Mouse (Mus musculus) left cerebral cortex, adult 9 months (tissue): ENCODE data around the gene Ubb.
A peak's percentile ranks its signal among the peaks of the same experiment; 100 is the strongest.

ENCODE experiments used
- DNase-seq, 2 experiments: peaks; one replicate each; pipeline ENCODE4 v3.0.0; 2022; ENCODE audit warnings: low spot score in 2 of 2

The Ubb gene

GRCm38 (mm10) chr11:62551226-62552119, 502 bp downstream of the Ubb start:
- DNase-seq = peak in 1 of 2 experiments; percentile 87

- DNase-seq = no peak
Observed at GRCm38 (mm10) chr11:62553186-62553585, 2.2 kb downstream of the Ubb start.

- no peak for DNase-seq
Observed at GRCm38 (mm10) chr11:62553633-62554032, 2.7 kb downstream of the Ubb start.

GRCm38 (mm10) chr11:62554163-62554855, 3.3 kb downstream of the Ubb start:
- no peak for DNase-seq

- no peak for DNase-seq
Observed at GRCm38 (mm10) chr11:62554934-62555517, 4.1 kb downstream of the Ubb start.

GRCm38 (mm10) chr11:62555896-62556412, 5.0 kb downstream of the Ubb start:
- DNase-seq = no peak

- DNase-seq = no peak
Observed at GRCm38 (mm10) chr11:62557205-62557604, 6.2 kb downstream of the Ubb start.

GRCm38 (mm10) chr11:62558152-62558551, 7.2 kb downstream of the Ubb start:
- no peak for DNase-seq

GRCm38 (mm10) chr11:62558961-62559646, 8.1 kb downstream of the Ubb start:
- DNase-seq = no peak

- DNase-seq = no peak
Observed at GRCm38 (mm10) chr11:62560463-62561016, 9.6 kb downstream of the Ubb start.

GRCm38 (mm10) chr11:62563590-62563989, 12.6 kb downstream of the Ubb start:
- no peak for DNase-seq

GRCm38 (mm10) chr11:62565747-62566146, 14.8 kb downstream of the Ubb start:
- DNase-seq = no peak

- DNase-seq = no peak
Observed at GRCm38 (mm10) chr11:62566211-62566610, 15.2 kb downstream of the Ubb start.

- DNase-seq = no peak
Observed at GRCm38 (mm10) chr11:62568300-62568699, 17.3 kb downstream of the Ubb start.

GRCm38 (mm10) chr11:62573959-62574702, 23.2 kb downstream of the Ubb start, which contains the start of gene Trpv2:
TSS of gene Trpv2 (plus strand) at chr11:62574486.
- no peak for DNase-seq

- no peak for DNase-seq
Observed at GRCm38 (mm10) chr11:62574703-62575085, 23.7 kb downstream of the Ubb start.

- DNase-seq = peak in 1 of 2 experiments; percentile 93
Observed at GRCm38 (mm10) chr11:62575297-62575658, 24.3 kb downstream of the Ubb start.

GRCm38 (mm10) chr11:62575659-62576438, 24.9 kb downstream of the Ubb start:
- peak; percentile 52 to 68 for DNase-seq

GRCm38 (mm10) chr11:62576530-62577152, 25.7 kb downstream of the Ubb start:
- peak in 1 of 2 experiments; percentile 53 for DNase-seq
